Comparison of ENCODE assay signal across 11 mouse cellular contexts in the genomic region with DNA sequence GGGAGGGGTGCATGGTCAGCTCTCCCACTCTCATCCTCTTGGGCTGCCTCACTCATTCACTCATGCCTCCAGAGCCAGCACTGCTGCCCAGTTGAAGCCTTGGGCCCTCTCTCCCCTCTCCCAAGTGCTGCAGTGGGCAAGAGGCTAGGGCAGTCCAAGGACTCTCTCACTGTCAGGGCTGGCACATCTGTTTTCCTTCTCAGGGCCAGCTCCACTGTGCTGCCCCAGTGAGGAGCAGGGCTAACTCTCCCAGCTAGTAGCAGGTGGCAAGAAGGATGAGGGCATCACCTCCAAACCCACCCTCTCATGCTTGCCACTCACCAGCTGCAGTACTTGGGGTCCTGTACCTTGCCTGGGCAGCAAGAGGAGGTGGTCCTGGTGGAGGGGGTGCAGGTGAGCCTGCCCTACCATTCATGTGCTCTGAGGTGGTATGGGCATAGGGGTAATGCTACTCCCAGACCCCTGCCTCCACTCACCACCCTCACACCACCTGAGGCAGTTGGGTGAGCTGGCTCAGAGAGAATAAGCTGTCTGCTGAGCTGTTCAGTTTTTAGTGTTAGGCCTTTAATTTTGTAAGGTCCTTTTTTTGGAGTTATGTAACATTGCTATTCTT. TPM values are rescaled to one million over a fixed set of nuclear protein-coding genes. Genes with fewer than 3 reads are reported as not detected.
DNase-seq lines count a peak whose midpoint lies in the region; ATAC-seq and TF ChIP-seq lines count a peak whose summit lies in the region.
"Had no signal": no experiment of that assay in that cellular context is flagged by ENCODE, and none has a peak within 500 bp of the region (broad histone marks: within the 10 kb centered on the region; RNA-seq: fewer than 3 reads in every experiment).

No protein-coding gene starts in this region.

- peak; percentile 85 for DNase-seq in heart, adult 11 months
- DNase-seq in heart, adult 8-10 months (ENCODE audit: low spot score): no peak
- no peak for DNase-seq in midbrain, postnatal 0 days (ENCODE audit: low spot score)
- no peak for DNase-seq in stomach, postnatal 0 days (ENCODE audit: low spot score)
- DNase-seq in urinary bladder, postnatal 10 days (ENCODE audit: low spot score): no peak
- DNase-seq in left cerebral cortex, adult 11 months (ENCODE audit: low spot score): no peak
- DNase-seq: heart, postnatal 36 days had no signal

- H3K36me3 ChIP-seq in midbrain, embryonic 12.5 days: no peaks in the 10 kb centered on the region
- no peaks in the 10 kb centered on the region for H3K36me3 ChIP-seq in midbrain, postnatal 0 days (ENCODE audit: insufficient read depth, low read length)
- no peaks in the 10 kb centered on the region for H3K36me3 ChIP-seq in intestine, embryonic 16.5 days (ENCODE audit: control insufficient read depth, insufficient read depth, low read length)
- no peaks in the 10 kb centered on the region for H3K36me3 ChIP-seq in stomach, postnatal 0 days (ENCODE audit: control insufficient read depth, insufficient read depth, low read length)

- H3K4me1 ChIP-seq in midbrain, embryonic 12.5 days: peaks cover 10% of the 10 kb centered on the region
- 0 out of 2 replicates have a peak, but pooled peaks cover 5% of the 10 kb centered on the region for H3K4me1 ChIP-seq in midbrain, postnatal 0 days (ENCODE audit: insufficient read depth, low read length)
- H3K4me1 ChIP-seq in intestine, embryonic 16.5 days (ENCODE audit: control insufficient read depth, insufficient read depth, low read length): peaks cover 7% of the 10 kb centered on the region; the same call in 1 of the 2 replicates
- no peaks in the 10 kb centered on the region for H3K4me1 ChIP-seq in stomach, postnatal 0 days (replicated peaks; ENCODE audit: control insufficient read depth, insufficient read depth)

- H3K9ac ChIP-seq in midbrain, embryonic 12.5 days (replicated peaks): no peak overlapping the region
- no peak overlapping the region for H3K9ac ChIP-seq in midbrain, postnatal 0 days (replicated peaks; ENCODE audit: low read length, poor library complexity, severe bottlenecking)
- 0 out of 2 replicates have a peak overlapping the region, but pooled peaks have one; percentile 2 for H3K9ac ChIP-seq in intestine, embryonic 16.5 days (ENCODE audit: low read depth, low read length)
- no peak overlapping the region for H3K9ac ChIP-seq in stomach, postnatal 0 days (ENCODE audit: low read length)

- H3K4me2 ChIP-seq in midbrain, embryonic 12.5 days (replicated peaks): no peak overlapping the region
- no peak overlapping the region for H3K4me2 ChIP-seq in midbrain, postnatal 0 days (ENCODE audit: low read depth, low read length, poor library complexity, severe bottlenecking)
- H3K4me2 ChIP-seq in intestine, embryonic 16.5 days (ENCODE audit: low read depth, low read length): no peak overlapping the region
- no peak overlapping the region for H3K4me2 ChIP-seq in stomach, postnatal 0 days (replicated peaks; ENCODE audit: low read depth)

- H3K9me3 ChIP-seq in midbrain, embryonic 12.5 days: no peaks in the 10 kb centered on the region
- no peaks in the 10 kb centered on the region for H3K9me3 ChIP-seq in midbrain, postnatal 0 days (ENCODE audit: low read length)
- no peaks in the 10 kb centered on the region for H3K9me3 ChIP-seq in intestine, embryonic 16.5 days (ENCODE audit: control insufficient read depth, low read length)
- no peaks in the 10 kb centered on the region for H3K9me3 ChIP-seq in stomach, postnatal 0 days (ENCODE audit: control insufficient read depth, low read length)

- 0 out of 2 replicates have a peak, but pooled peaks have one; percentile 19 for ATAC-seq in midbrain, embryonic 12.5 days (ENCODE audit: low FRiP score, low read depth)
- no peak for ATAC-seq in midbrain, postnatal 0 days (ENCODE audit: low FRiP score)
- ATAC-seq in intestine, embryonic 16.5 days: peak; percentile 75
- ATAC-seq in stomach, postnatal 0 days (ENCODE audit: low FRiP score, low TSS enrichment): peak; percentile 45; the same call in 1 of the 2 replicates

- no peak for TF ChIP-seq EP300 in stomach, postnatal 0 days (optimal IDR thresholded peaks at IDR 0.05)

- no peak overlapping the region for H3K27ac ChIP-seq in midbrain, embryonic 12.5 days (replicated peaks)
- no peak overlapping the region for H3K27ac ChIP-seq in midbrain, postnatal 0 days (ENCODE audit: low read depth, low read length)
- H3K27ac ChIP-seq in intestine, embryonic 16.5 days (ENCODE audit: low read length): no peak overlapping the region
- no peak overlapping the region for H3K27ac ChIP-seq in stomach, postnatal 0 days (replicated peaks)

- H3K4me3 ChIP-seq in midbrain, embryonic 12.5 days: no peak overlapping the region
- H3K4me3 ChIP-seq in midbrain, postnatal 0 days (ENCODE audit: low read depth, low read length): no peak overlapping the region
- H3K4me3 ChIP-seq in intestine, embryonic 16.5 days (ENCODE audit: low read length): no peak overlapping the region
- H3K4me3 ChIP-seq in stomach, postnatal 0 days (ENCODE audit: low read depth, low read length): no peak overlapping the region
- H3K4me3 ChIP-seq: myocyte had no signal

- no peak for TF ChIP-seq CTCF in midbrain, postnatal 0 days (IDR thresholded peaks at IDR 0.05)
- no peak for TF ChIP-seq CTCF in stomach, postnatal 0 days (IDR thresholded peaks at IDR 0.05; ENCODE audit: low read depth)

- H3K27me3 ChIP-seq in midbrain, embryonic 12.5 days: no peaks in the 10 kb centered on the region
- H3K27me3 ChIP-seq in midbrain, postnatal 0 days (ENCODE audit: insufficient read depth, low read length): no peaks in the 10 kb centered on the region
- no peaks in the 10 kb centered on the region for H3K27me3 ChIP-seq in intestine, embryonic 16.5 days (replicated peaks; ENCODE audit: control insufficient read depth, insufficient read depth, low read length)
- H3K27me3 ChIP-seq in stomach, postnatal 0 days (ENCODE audit: control insufficient read depth, insufficient read depth, low read length): no peaks in the 10 kb centered on the region
- H3K27me3 ChIP-seq: CH12.LX had no signal

RNA-seq across cellular contexts. Expression of gene Celf1, which starts 10.5 kb away (rescaled TPM):
- 10 to 100 TPM; 68.9 to 76.7 (median 74.4) TPM for total RNA-seq in heart, adult 8-10 months (2022)
- polyA plus RNA-seq in midbrain, embryonic 12.5 days (2016; fragmentation: Nextera tagmentation; extraction: Ambion mirVana): 167 and 178 TPM in 2 replicates
- total RNA-seq in midbrain, postnatal 0 days (2014; rRNA removed): 82.5 and 85.4 TPM in 2 replicates
- 62.9 and 69.5 TPM in 2 replicates for polyA plus RNA-seq in midbrain, postnatal 0 days (2015; fragmentation: Nextera tagmentation; extraction: Ambion mirVana)
- 71.8 and 73.1 TPM in 2 replicates for polyA plus RNA-seq in intestine, embryonic 16.5 days (2015; fragmentation: Nextera tagmentation; extraction: Ambion mirVana)
- polyA plus RNA-seq in stomach, postnatal 0 days (2015; fragmentation: Nextera tagmentation; extraction: Ambion mirVana): 31.0 and 33.7 TPM in 2 replicates

RNA-seq across cellular contexts. Expression of gene Ndufs3, which starts 46.1 kb away (rescaled TPM):
- 1,000 to 10,000 TPM in 1 of 4 experiments, 100 to 1,000 TPM in 3; 876 to 1,074 (median 969) TPM for total RNA-seq in heart, adult 8-10 months (2022)
- polyA plus RNA-seq in midbrain, embryonic 12.5 days (2016; fragmentation: Nextera tagmentation; extraction: Ambion mirVana): 187 and 196 TPM in 2 replicates
- 158 and 196 TPM in 2 replicates for total RNA-seq in midbrain, postnatal 0 days (2014; rRNA removed)
- polyA plus RNA-seq in midbrain, postnatal 0 days (2015; fragmentation: Nextera tagmentation; extraction: Ambion mirVana): 251 and 258 TPM in 2 replicates
- 301 and 316 TPM in 2 replicates for polyA plus RNA-seq in intestine, embryonic 16.5 days (2015; fragmentation: Nextera tagmentation; extraction: Ambion mirVana)
- 224 and 230 TPM in 2 replicates for polyA plus RNA-seq in stomach, postnatal 0 days (2015; fragmentation: Nextera tagmentation; extraction: Ambion mirVana)

RNA-seq across cellular contexts. Expression of gene Kbtbd4, which starts 46.1 kb away (rescaled TPM):
- total RNA-seq in heart, adult 8-10 months (2022): 10 to 100 TPM; 21.7 to 28.3 (median 24.5) TPM
- polyA plus RNA-seq in midbrain, embryonic 12.5 days (2016; fragmentation: Nextera tagmentation; extraction: Ambion mirVana): 53.5 and 54.5 TPM in 2 replicates
- 47.7 and 50.5 TPM in 2 replicates for total RNA-seq in midbrain, postnatal 0 days (2014; rRNA removed)
- 60.0 and 60.4 TPM in 2 replicates for polyA plus RNA-seq in midbrain, postnatal 0 days (2015; fragmentation: Nextera tagmentation; extraction: Ambion mirVana)
- 24.8 and 27.1 TPM in 2 replicates for polyA plus RNA-seq in intestine, embryonic 16.5 days (2015; fragmentation: Nextera tagmentation; extraction: Ambion mirVana)
- polyA plus RNA-seq in stomach, postnatal 0 days (2015; fragmentation: Nextera tagmentation; extraction: Ambion mirVana): 16.4 and 18.4 TPM in 2 replicates
